Mouse (Mus musculus): ENCODE results near the gene Pla2g4f. TPM values are rescaled to one million over a fixed set of nuclear protein-coding genes. Genes with fewer than 3 reads are reported as not detected.

The Pla2g4f gene
- polyA plus RNA-seq, 1 experiment from 2014 or later, result not detected

DNA sequence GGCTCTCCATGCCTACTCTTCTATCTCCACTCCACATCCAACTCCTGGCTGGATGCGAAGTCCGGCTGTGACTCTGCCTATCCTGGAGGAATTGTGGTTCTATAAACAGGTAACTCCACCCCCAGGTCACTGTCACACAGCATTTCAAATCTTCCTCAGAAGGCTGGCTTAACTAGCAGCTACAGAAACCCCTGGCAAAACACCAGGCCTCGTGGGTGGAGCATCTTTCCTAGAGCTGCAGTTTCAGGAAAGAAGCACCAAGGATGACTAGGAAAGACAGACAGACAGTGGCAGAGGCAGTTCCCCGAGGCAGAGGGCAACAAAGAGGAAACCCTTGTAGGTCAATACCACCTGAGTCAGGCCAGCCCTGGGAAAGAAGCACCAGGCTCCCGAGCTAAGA, 25.0 kb downstream of the Pla2g4f start, which contains the start of gene Pla2g4d:
Pla2g4d (minus strand) TSS at position 203 of the 400 bp plus-strand sequence.
- DNase-seq (ENCODE audit: low spot score) (no peak), ATAC-seq (replicated peaks; ENCODE audit: insufficient number of reproducible peaks, low FRiP score, low TSS enrichment, low read depth) (no peak)
- Histone ChIP-seq H3K27ac (replicated peaks; ENCODE audit: low read depth, low read length) (no peak within 1 kb of the TSS), H3K9ac (replicated peaks; ENCODE audit: low read length) (no peak within 1 kb of the TSS), H3K4me1 (ENCODE audit: control insufficient read depth, insufficient read depth, low read length) (no peaks in the 10 kb centered on the region), H3K9me3 (replicated peaks; ENCODE audit: control insufficient read depth, low read length) (no peaks in the 10 kb centered on the region), H3K27me3 (ENCODE audit: control insufficient read depth, insufficient read depth, low read length) (no peaks in the 10 kb centered on the region), H3K36me3 (replicated peaks; ENCODE audit: control insufficient read depth, insufficient read depth, low read depth, low read length) (no peaks in the 10 kb centered on the region), H3K4me3 (ENCODE audit: low read depth, low read length) (no peak within 1 kb of the TSS), H3K4me2 (ENCODE audit: low read depth, low read length) (no peak within 1 kb of the TSS)
- WGBS, result 69% methylated on average over 5 of the region's 5 CpGs

DNA sequence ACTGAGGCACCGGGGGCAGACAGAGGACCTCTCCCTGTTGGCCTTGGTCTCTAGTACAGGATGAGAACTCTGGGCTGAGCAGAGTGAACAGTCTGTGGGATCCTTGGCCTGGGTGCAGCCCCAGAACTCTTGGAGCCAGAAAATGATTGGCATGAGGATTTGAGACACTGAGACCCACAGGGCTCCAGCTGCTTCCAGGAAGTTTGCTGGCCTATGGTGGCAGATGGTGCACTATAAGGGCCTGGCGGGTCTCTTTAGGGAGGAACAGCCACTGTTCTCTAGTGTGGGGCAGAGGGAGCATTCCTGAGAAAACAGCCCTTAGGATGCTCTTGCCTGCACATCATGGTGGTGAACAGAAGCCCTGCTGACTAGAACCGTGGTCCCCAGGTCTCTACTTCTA, 25.6 kb downstream of the Pla2g4f start:
- Histone ChIP-seq H3K4me1 (ENCODE audit: control insufficient read depth, insufficient read depth, low read length) (no peaks in the 10 kb centered on the region), H3K9ac (replicated peaks; ENCODE audit: low read length) (no peak overlapping the region), H3K4me3 (ENCODE audit: low read depth, low read length) (no peak overlapping the region), H3K36me3 (replicated peaks; ENCODE audit: control insufficient read depth, insufficient read depth, low read depth, low read length) (no peaks in the 10 kb centered on the region), H3K9me3 (replicated peaks; ENCODE audit: control insufficient read depth, low read length) (no peaks in the 10 kb centered on the region), H3K4me2 (ENCODE audit: low read depth, low read length) (no peak overlapping the region), H3K27ac (replicated peaks; ENCODE audit: low read depth, low read length) (no peak overlapping the region), H3K27me3 (ENCODE audit: control insufficient read depth, insufficient read depth, low read length) (no peaks in the 10 kb centered on the region)
- DNase-seq (ENCODE audit: low spot score) (no peak), ATAC-seq (replicated peaks; ENCODE audit: insufficient number of reproducible peaks, low FRiP score, low TSS enrichment, low read depth) (no peak)
- WGBS, result 95% methylated on average over 3 of the region's 3 CpGs

DNA sequence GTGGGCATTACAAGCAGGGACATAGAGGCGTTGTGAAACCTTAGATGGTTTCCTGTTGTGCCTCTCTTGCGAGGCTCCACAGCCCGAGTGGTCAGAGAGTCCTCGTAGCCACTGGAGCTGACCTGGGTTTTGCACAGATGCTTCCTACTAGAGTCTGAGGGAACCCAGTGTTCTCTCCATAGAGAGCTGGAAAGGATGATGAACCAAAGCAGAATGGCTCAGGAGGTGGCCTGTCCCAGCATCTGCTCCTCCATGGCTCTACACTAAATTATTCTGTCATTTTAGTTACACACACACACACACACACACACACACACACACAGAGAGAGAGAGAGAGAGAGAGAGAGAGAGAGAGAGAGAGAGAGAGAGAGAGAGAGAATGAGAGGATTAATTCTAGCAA, 28.3 kb downstream of the Pla2g4f start:
- Histone ChIP-seq H3K27me3 (ENCODE audit: control insufficient read depth, insufficient read depth, low read length) (no peaks in the 10 kb centered on the region), H3K9me3 (replicated peaks; ENCODE audit: control insufficient read depth, low read length) (no peaks in the 10 kb centered on the region), H3K36me3 (replicated peaks; ENCODE audit: control insufficient read depth, insufficient read depth, low read depth, low read length) (no peaks in the 10 kb centered on the region), H3K4me1 (ENCODE audit: control insufficient read depth, insufficient read depth, low read length) (no peaks in the 10 kb centered on the region), H3K9ac (replicated peaks; ENCODE audit: low read length) (no peak overlapping the region), H3K4me2 (ENCODE audit: low read depth, low read length) (no peak overlapping the region), H3K4me3 (ENCODE audit: low read depth, low read length) (no peak overlapping the region), H3K27ac (replicated peaks; ENCODE audit: low read depth, low read length) (no peak overlapping the region)
- no peak for ATAC-seq (replicated peaks; ENCODE audit: insufficient number of reproducible peaks, low FRiP score, low TSS enrichment, low read depth)
- 67% methylated on average over 4 of the region's 4 CpGs for WGBS
- DNase-seq (ENCODE audit: low spot score), result no peak

DNA sequence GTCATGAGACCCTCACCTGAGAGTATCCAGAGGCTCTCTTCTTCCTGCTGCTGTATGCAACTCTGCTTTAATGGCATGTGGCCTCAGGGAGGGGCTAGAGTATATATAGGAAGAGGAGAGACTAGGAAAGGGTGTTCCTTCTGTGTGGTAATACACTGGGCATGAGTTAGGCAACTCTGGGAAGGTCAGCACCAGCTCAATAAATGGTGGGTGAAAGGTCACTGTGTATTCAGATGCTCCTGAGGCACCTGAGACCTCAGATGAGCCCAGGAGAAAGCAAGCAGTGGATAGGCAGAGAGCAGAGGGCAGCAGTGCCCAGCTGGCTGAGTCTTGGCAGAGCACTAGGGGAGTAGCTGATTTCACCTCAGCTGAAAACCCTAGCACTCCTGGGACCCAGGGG, 29.3 kb downstream of the Pla2g4f start:
- Histone ChIP-seq H3K27me3 (ENCODE audit: control insufficient read depth, insufficient read depth, low read length) (no peaks in the 10 kb centered on the region), H3K27ac (replicated peaks; ENCODE audit: low read depth, low read length) (no peak overlapping the region), H3K36me3 (replicated peaks; ENCODE audit: control insufficient read depth, insufficient read depth, low read depth, low read length) (no peaks in the 10 kb centered on the region), H3K4me3 (ENCODE audit: low read depth, low read length) (no peak overlapping the region), H3K9me3 (replicated peaks; ENCODE audit: control insufficient read depth, low read length) (no peaks in the 10 kb centered on the region), H3K9ac (replicated peaks; ENCODE audit: low read length) (no peak overlapping the region), H3K4me2 (ENCODE audit: low read depth, low read length) (no peak overlapping the region), H3K4me1 (ENCODE audit: control insufficient read depth, insufficient read depth, low read length) (no peaks in the 10 kb centered on the region)
- ATAC-seq (replicated peaks; ENCODE audit: insufficient number of reproducible peaks, low FRiP score, low TSS enrichment, low read depth) (no peak), DNase-seq (ENCODE audit: low spot score) (no peak)

DNA sequence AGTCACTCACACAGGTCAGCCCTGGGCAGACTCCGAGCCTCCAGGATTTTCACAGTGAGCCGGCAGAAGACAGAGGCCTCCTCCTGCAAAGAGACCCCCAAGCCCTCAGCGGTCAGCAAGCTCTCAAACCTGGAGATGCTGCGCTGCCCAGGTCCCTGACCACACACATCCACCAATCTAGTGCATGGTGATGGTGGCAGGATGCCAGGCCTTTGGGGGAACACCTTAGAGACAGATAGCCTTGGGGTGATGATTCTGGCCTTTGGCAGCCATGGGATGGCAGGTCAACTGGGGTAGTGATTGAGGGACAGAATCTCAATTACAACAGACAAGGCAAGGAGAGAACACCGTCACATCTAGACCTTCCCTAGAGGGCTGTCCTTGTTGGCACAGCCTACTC, 29.9 kb downstream of the Pla2g4f start:
- Histone ChIP-seq H3K27me3 (ENCODE audit: control insufficient read depth, insufficient read depth, low read length) (no peaks in the 10 kb centered on the region), H3K9ac (replicated peaks; ENCODE audit: low read length) (no peak overlapping the region), H3K36me3 (replicated peaks; ENCODE audit: control insufficient read depth, insufficient read depth, low read depth, low read length) (no peaks in the 10 kb centered on the region), H3K4me2 (ENCODE audit: low read depth, low read length) (no peak overlapping the region), H3K9me3 (replicated peaks; ENCODE audit: control insufficient read depth, low read length) (no peaks in the 10 kb centered on the region), H3K27ac (replicated peaks; ENCODE audit: low read depth, low read length) (no peak overlapping the region), H3K4me1 (ENCODE audit: control insufficient read depth, insufficient read depth, low read length) (no peaks in the 10 kb centered on the region), H3K4me3 (ENCODE audit: low read depth, low read length) (no peak overlapping the region)
- 74% methylated on average over 5 of the region's 5 CpGs for WGBS
- no peak for DNase-seq (ENCODE audit: low spot score)
- no peak for ATAC-seq (replicated peaks; ENCODE audit: insufficient number of reproducible peaks, low FRiP score, low TSS enrichment, low read depth)

DNA sequence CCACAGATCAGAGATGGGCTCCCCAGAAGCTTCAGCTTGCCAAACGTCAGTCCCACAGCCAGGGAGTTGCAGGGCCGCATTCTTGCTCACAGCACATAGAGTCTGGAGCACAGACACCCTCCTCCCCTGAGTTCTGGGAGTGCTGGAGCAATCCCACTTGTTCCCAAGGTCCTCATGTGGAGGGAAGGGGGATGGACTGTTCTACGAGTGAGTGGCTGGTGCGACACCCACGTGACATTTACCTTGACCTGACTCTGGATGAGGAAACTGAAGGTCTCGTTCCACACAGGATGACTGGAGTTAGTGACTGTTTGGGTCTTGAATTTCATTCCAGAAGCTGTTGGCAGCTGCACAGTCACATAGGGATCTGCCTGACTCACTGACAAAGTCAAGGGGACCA, 30.4 kb downstream of the Pla2g4f start:
- Histone ChIP-seq H3K4me1 (ENCODE audit: control insufficient read depth, insufficient read depth, low read length) (no peaks in the 10 kb centered on the region), H3K4me2 (ENCODE audit: low read depth, low read length) (no peak overlapping the region), H3K27ac (replicated peaks; ENCODE audit: low read depth, low read length) (no peak overlapping the region), H3K27me3 (ENCODE audit: control insufficient read depth, insufficient read depth, low read length) (no peaks in the 10 kb centered on the region), H3K4me3 (ENCODE audit: low read depth, low read length) (no peak overlapping the region), H3K9me3 (replicated peaks; ENCODE audit: control insufficient read depth, low read length) (no peaks in the 10 kb centered on the region), H3K36me3 (replicated peaks; ENCODE audit: control insufficient read depth, insufficient read depth, low read depth, low read length) (no peaks in the 10 kb centered on the region), H3K9ac (replicated peaks; ENCODE audit: low read length) (no peak overlapping the region)
- no peak for DNase-seq (ENCODE audit: low spot score)
- no peak for ATAC-seq (replicated peaks; ENCODE audit: insufficient number of reproducible peaks, low FRiP score, low TSS enrichment, low read depth)
- WGBS, result 48% methylated on average over 6 of the region's 6 CpGs

DNA sequence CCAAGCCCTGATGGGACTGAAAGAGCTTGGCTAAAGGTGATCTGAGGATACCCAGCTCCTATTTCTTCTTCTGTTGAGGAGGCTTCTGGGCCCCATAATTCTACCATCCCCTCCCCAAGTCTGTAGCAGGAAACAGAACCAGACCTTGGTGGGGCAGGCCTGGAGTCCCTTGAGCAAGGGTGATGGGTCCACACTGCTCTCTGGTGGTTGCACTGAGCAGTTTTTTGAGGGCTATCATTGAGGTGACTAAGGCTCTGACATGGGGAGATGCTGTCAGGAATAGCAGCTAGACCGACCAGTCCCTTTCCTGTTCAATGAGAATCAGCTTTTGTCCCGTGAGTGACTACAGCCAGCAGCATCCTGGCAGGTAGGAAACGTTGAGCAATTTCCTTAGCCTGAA, 32.7 kb downstream of the Pla2g4f start:
- 48% methylated on average over 3 of the region's 3 CpGs for WGBS
- DNase-seq (ENCODE audit: low spot score) (no peak), ATAC-seq (replicated peaks; ENCODE audit: insufficient number of reproducible peaks, low FRiP score, low TSS enrichment, low read depth) (no peak)
- Histone ChIP-seq H3K36me3 (replicated peaks; ENCODE audit: control insufficient read depth, insufficient read depth, low read depth, low read length) (no peaks in the 10 kb centered on the region), H3K27me3 (ENCODE audit: control insufficient read depth, insufficient read depth, low read length) (no peaks in the 10 kb centered on the region), H3K4me1 (ENCODE audit: control insufficient read depth, insufficient read depth, low read length) (no peaks in the 10 kb centered on the region), H3K9me3 (replicated peaks; ENCODE audit: control insufficient read depth, low read length) (no peaks in the 10 kb centered on the region), H3K27ac (replicated peaks; ENCODE audit: low read depth, low read length) (no peak overlapping the region), H3K4me2 (ENCODE audit: low read depth, low read length) (no peak overlapping the region), H3K4me3 (ENCODE audit: low read depth, low read length) (no peak overlapping the region), H3K9ac (replicated peaks; ENCODE audit: low read length) (no peak overlapping the region)

DNA sequence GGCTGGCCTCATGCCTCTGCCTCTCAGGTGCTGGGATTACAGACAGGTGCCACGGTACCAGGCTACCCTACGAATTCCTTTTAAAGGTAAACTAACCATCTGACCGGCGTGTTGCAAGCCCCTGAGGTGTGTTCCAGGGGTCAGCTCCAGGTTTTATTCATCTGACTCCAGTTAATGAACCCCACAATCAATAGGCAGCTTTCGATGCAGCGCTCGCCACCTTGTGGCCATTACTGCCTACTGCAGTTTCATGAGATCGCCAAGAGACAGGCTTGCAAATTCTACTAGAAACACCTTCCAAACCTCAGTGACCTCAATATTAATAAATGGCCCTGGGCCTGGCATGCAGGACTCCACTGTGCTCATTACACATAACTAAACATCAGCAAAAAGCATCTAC, 34.0 kb downstream of the Pla2g4f start:
- Histone ChIP-seq H3K4me1 (ENCODE audit: control insufficient read depth, insufficient read depth, low read length) (no peaks in the 10 kb centered on the region), H3K9ac (replicated peaks; ENCODE audit: low read length) (no peak overlapping the region)
- 17% methylated on average over 8 of the region's 8 CpGs for WGBS

More for the DNA sequence above, 34.0 kb downstream of the Pla2g4f start:
- peak; percentile 67 for DNase-seq (ENCODE audit: low spot score)
- H3K27ac ChIP-seq (replicated peaks; ENCODE audit: low read depth, low read length), result no peak overlapping the region
- H3K27me3 ChIP-seq (ENCODE audit: control insufficient read depth, insufficient read depth, low read length), result no peaks in the 10 kb centered on the region
- no peaks in the 10 kb centered on the region for H3K9me3 ChIP-seq (replicated peaks; ENCODE audit: control insufficient read depth, low read length)
- no peak overlapping the region for H3K4me3 ChIP-seq (ENCODE audit: low read depth, low read length)
- ATAC-seq (replicated peaks; ENCODE audit: insufficient number of reproducible peaks, low FRiP score, low TSS enrichment, low read depth), result no peak
- H3K4me2 ChIP-seq (ENCODE audit: low read depth, low read length), result no peak overlapping the region
- H3K36me3 ChIP-seq (replicated peaks; ENCODE audit: control insufficient read depth, insufficient read depth, low read depth, low read length), result no peaks in the 10 kb centered on the region
